Mouse (Mus musculus): ENCODE data around the gene Cdc40. TPM values are rescaled to one million over a fixed set of nuclear protein-coding genes. Genes with fewer than 3 reads are reported as not detected.

Cdc40 gene
- polyA plus RNA-seq, 1 experiment: 9.3 TPM

DNA sequence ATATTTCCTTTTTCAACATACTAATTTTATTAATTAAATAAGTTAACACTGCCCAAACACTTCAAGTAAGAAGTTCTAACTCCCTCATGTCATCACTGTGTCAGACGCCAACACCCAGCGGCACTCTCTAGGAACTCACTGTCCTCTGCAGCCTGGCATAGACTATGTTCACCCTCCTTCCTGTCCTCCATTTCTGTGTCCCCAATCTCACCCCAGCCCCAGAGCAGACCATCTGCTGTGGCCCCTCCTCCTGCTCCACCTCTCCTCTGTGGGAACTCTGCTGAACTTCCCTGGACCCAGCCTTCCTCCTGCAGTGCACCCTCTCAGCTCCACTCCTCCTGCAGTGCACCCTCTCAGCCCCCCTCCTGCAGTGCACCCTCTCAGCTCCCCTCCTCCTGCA, 15.0 kb downstream of the Cdc40 start:
- TF ChIP-seq TCF12 (IDR thresholded peaks at IDR 0.05; ENCODE audit: insufficient read depth, poor library complexity, severe bottlenecking) (no peak), SRF (IDR thresholded peaks at IDR 0.05; ENCODE audit: control insufficient read depth, insufficient read length, low read depth) (no peak), E2F4 (IDR thresholded peaks at IDR 0.05; ENCODE audit: insufficient read depth) (no peak), REST (IDR thresholded peaks at IDR 0.05; ENCODE audit: insufficient read depth, insufficient read length) (no peak), POLR2AphosphoS2 (IDR thresholded peaks at IDR 0.05; ENCODE audit: insufficient read length, low read depth) (no peak), POLR2A (IDR thresholded peaks at IDR 0.05; ENCODE audit: insufficient read length, low read depth) (no peak), MYOG (IDR thresholded peaks at IDR 0.05; ENCODE audit: control insufficient read depth in 1 of 3, insufficient read depth in 1 of 3, insufficient read length in 2 of 3, low read depth in 2 of 3) (no peak), USF1 (IDR thresholded peaks at IDR 0.05; ENCODE audit: low read depth) (no peak), MYOD1 (IDR thresholded peaks at IDR 0.05; ENCODE audit: control insufficient read depth in 1 of 3, insufficient read length in 2 of 3, low read depth in 2 of 3) (no peak), MAX (IDR thresholded peaks at IDR 0.05; ENCODE audit: low read depth) (no peak), CEBPB (IDR thresholded peaks at IDR 0.05; ENCODE audit: insufficient read depth, poor library complexity, severe bottlenecking) (no peak), TCF3 (IDR thresholded peaks at IDR 0.05; ENCODE audit: insufficient read length, low read depth) (no peak)
- Histone ChIP-seq H3K36me3 (ENCODE audit: control insufficient read depth, insufficient read depth) (peaks cover 19% of the 10 kb centered on the region), H3K4me2 (ENCODE audit: low read depth) (no peak overlapping the region), H3K27me3 (ENCODE audit: control insufficient read depth, insufficient read depth, insufficient read length) (no peaks in the 10 kb centered on the region), H3ac (ENCODE audit: control insufficient read depth, insufficient read length) (no peak overlapping the region), H3K4me3 (no peak overlapping the region), H3K79me2 (ENCODE audit: control insufficient read depth, insufficient read depth) (peaks cover 38% of the 10 kb centered on the region)

DNA sequence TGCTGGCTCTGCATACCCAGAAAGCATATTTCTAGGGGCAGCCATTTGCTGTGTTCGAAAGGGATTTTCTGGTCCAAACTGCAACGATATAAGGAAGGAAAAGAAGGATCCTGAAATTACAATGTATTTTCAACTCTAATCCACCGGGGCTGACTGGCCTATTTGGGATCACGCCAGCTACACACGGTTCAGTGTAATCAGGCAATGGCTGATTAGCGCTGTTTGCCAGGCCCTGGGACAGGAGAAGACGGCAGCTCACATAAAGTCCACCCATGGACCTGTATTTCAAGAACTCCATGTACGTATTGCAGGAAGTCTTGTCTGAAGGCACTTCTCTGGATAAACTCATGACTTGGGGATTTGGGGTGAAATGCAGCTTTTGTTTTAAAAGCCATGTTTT, 25.5 kb downstream of the Cdc40 start:
- no peak overlapping the region for H3K4me2 ChIP-seq (ENCODE audit: low read depth)
- H3K36me3 ChIP-seq (ENCODE audit: control insufficient read depth, insufficient read depth): no peaks in the 10 kb centered on the region
- TF ChIP-seq TCF12 (IDR thresholded peaks at IDR 0.05; ENCODE audit: insufficient read depth, poor library complexity, severe bottlenecking): no peak
- no peak for TF ChIP-seq MYOD1 (IDR thresholded peaks at IDR 0.05; ENCODE audit: control insufficient read depth in 1 of 3, insufficient read length in 2 of 3, low read depth in 2 of 3)
- no peak for TF ChIP-seq E2F4 (IDR thresholded peaks at IDR 0.05; ENCODE audit: insufficient read depth)
- H3K79me2 ChIP-seq (ENCODE audit: control insufficient read depth, insufficient read depth): peaks cover 15% of the 10 kb centered on the region
- no peak overlapping the region for H3K4me3 ChIP-seq
- H3ac ChIP-seq (ENCODE audit: control insufficient read depth, insufficient read length): no peak overlapping the region
- no peaks in the 10 kb centered on the region for H3K27me3 ChIP-seq (ENCODE audit: control insufficient read depth, insufficient read depth, insufficient read length)

DNA sequence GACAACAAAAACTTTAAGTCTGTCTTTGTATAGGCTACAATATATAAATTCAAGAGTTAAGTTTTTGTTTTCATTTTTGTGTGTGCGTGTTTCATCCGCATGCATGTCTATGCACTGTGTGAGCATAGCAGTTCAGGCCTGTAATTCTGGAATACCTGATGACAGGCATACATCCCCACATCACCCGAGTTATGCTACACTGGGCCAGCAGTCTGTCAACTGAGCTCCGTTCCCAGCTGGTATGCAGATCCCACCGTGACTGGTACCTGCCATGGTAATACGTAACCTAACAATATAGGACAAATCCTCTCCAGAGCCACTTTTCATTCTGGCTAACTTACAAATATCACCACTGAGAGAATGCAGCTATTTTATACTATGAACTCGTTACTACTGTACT, 26.4 kb downstream of the Cdc40 start:
- Histone ChIP-seq H3K4me2 (ENCODE audit: low read depth) (no peak overlapping the region), H3ac (ENCODE audit: control insufficient read depth, insufficient read length) (no peak overlapping the region), H3K27me3 (ENCODE audit: control insufficient read depth, insufficient read depth, insufficient read length) (no peaks in the 10 kb centered on the region), H3K79me2 (ENCODE audit: control insufficient read depth, insufficient read depth) (peaks cover 15% of the 10 kb centered on the region), H3K36me3 (ENCODE audit: control insufficient read depth, insufficient read depth) (no peaks in the 10 kb centered on the region), H3K4me3 (no peak overlapping the region)
- TF ChIP-seq MYOG (IDR thresholded peaks at IDR 0.05; ENCODE audit: control insufficient read depth in 1 of 3, insufficient read depth in 1 of 3, insufficient read length in 2 of 3, low read depth in 2 of 3) (no peak), REST (IDR thresholded peaks at IDR 0.05; ENCODE audit: insufficient read depth, insufficient read length) (no peak), MYOD1 (IDR thresholded peaks at IDR 0.05; ENCODE audit: control insufficient read depth in 1 of 3, insufficient read length in 2 of 3, low read depth in 2 of 3) (no peak), CEBPB (IDR thresholded peaks at IDR 0.05; ENCODE audit: insufficient read depth, poor library complexity, severe bottlenecking) (no peak), TCF3 (IDR thresholded peaks at IDR 0.05; ENCODE audit: insufficient read length, low read depth) (no peak), SRF (IDR thresholded peaks at IDR 0.05; ENCODE audit: control insufficient read depth, insufficient read length, low read depth) (no peak), POLR2A (IDR thresholded peaks at IDR 0.05; ENCODE audit: insufficient read length, low read depth) (no peak), MAX (IDR thresholded peaks at IDR 0.05; ENCODE audit: low read depth) (no peak), TCF12 (IDR thresholded peaks at IDR 0.05; ENCODE audit: insufficient read depth, poor library complexity, severe bottlenecking) (no peak), USF1 (IDR thresholded peaks at IDR 0.05; ENCODE audit: low read depth) (no peak)

DNA sequence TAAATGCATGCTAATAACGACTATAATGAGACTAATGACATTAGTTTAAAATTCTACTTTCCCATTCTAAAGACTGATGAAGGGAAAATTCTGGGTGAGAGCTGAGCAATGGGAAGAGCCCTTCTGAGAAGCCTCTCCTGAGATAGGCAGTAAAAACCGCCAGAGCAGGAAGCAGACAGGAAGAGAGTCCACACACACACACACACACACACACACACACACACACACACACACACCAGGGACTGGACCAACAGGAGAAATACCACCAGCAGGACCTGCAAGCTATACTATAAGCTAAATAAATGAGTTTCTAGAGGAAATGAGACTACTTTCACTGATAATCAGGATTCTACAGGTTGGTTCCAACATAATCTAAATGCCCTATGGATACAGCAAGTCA, 27.5 kb downstream of the Cdc40 start:
- TF ChIP-seq CEBPB (IDR thresholded peaks at IDR 0.05; ENCODE audit: insufficient read depth, poor library complexity, severe bottlenecking) (no peak), E2F4 (IDR thresholded peaks at IDR 0.05; ENCODE audit: insufficient read depth) (no peak), REST (IDR thresholded peaks at IDR 0.05; ENCODE audit: insufficient read depth, insufficient read length) (no peak), TCF3 (IDR thresholded peaks at IDR 0.05; ENCODE audit: insufficient read length, low read depth) (no peak), POLR2AphosphoS2 (IDR thresholded peaks at IDR 0.05; ENCODE audit: insufficient read length, low read depth) (no peak), SRF (IDR thresholded peaks at IDR 0.05; ENCODE audit: control insufficient read depth, insufficient read length, low read depth) (no peak), USF1 (IDR thresholded peaks at IDR 0.05; ENCODE audit: low read depth) (no peak), MYOD1 (IDR thresholded peaks at IDR 0.05; ENCODE audit: control insufficient read depth in 1 of 3, insufficient read length in 2 of 3, low read depth in 2 of 3) (no peak), POLR2A (IDR thresholded peaks at IDR 0.05; ENCODE audit: insufficient read length, low read depth) (no peak)
- no peaks in the 10 kb centered on the region for H3K27me3 ChIP-seq (ENCODE audit: control insufficient read depth, insufficient read depth, insufficient read length)
- H3K36me3 ChIP-seq (ENCODE audit: control insufficient read depth, insufficient read depth): no peaks in the 10 kb centered on the region
- H3ac ChIP-seq (ENCODE audit: control insufficient read depth, insufficient read length): no peak overlapping the region
- H3K79me2 ChIP-seq (ENCODE audit: control insufficient read depth, insufficient read depth): peaks cover 8% of the 10 kb centered on the region
- no peak overlapping the region for H3K4me2 ChIP-seq (ENCODE audit: low read depth)
- H3K4me3 ChIP-seq: no peak overlapping the region

DNA sequence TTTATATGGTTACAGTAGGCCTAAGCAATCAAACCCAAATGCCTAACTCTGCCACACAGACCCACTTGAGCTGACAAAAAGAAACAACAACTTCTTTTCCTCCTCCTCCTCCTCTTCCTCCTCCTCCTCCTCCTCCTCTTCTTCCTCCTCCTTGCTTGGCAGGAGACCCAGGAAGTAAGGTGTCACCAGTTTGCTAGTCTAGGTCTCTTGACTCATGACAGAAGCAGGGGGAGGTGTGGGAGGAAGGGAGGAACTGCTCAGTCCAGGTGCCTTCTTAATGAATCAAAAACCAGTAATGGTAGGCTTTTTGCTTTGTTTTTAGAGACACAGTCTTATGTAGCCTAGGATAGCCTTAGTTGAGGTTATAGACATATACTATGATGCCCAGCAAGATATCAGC, 32.0 kb downstream of the Cdc40 start:
- Histone ChIP-seq H3K4me2 (ENCODE audit: low read depth) (no peak overlapping the region), H3K4me3 (no peak overlapping the region), H3ac (ENCODE audit: control insufficient read depth, insufficient read length) (no peak overlapping the region), H3K27me3 (ENCODE audit: control insufficient read depth, insufficient read depth, insufficient read length) (no peaks in the 10 kb centered on the region), H3K79me2 (ENCODE audit: control insufficient read depth, insufficient read depth) (no peaks in the 10 kb centered on the region), H3K36me3 (ENCODE audit: control insufficient read depth, insufficient read depth) (peaks cover 28% of the 10 kb centered on the region)
- TF ChIP-seq E2F4 (IDR thresholded peaks at IDR 0.05; ENCODE audit: insufficient read depth): no peak
- TF ChIP-seq REST (IDR thresholded peaks at IDR 0.05; ENCODE audit: insufficient read depth, insufficient read length): no peak
- no peak for TF ChIP-seq CEBPB (IDR thresholded peaks at IDR 0.05; ENCODE audit: insufficient read depth, poor library complexity, severe bottlenecking)
- TF ChIP-seq TCF12 (IDR thresholded peaks at IDR 0.05; ENCODE audit: insufficient read depth, poor library complexity, severe bottlenecking): no peak
- no peak for TF ChIP-seq MAX (IDR thresholded peaks at IDR 0.05; ENCODE audit: low read depth)
- no peak for TF ChIP-seq TCF3 (IDR thresholded peaks at IDR 0.05; ENCODE audit: insufficient read length, low read depth)
- TF ChIP-seq POLR2AphosphoS2 (IDR thresholded peaks at IDR 0.05; ENCODE audit: insufficient read length, low read depth): no peak
- TF ChIP-seq MYOG (IDR thresholded peaks at IDR 0.05; ENCODE audit: control insufficient read depth in 1 of 3, insufficient read depth in 1 of 3, insufficient read length in 2 of 3, low read depth in 2 of 3): no peak
- no peak for TF ChIP-seq MYOD1 (IDR thresholded peaks at IDR 0.05; ENCODE audit: control insufficient read depth in 1 of 3, insufficient read length in 2 of 3, low read depth in 2 of 3)

Data from myocyte (in vitro differentiated cells).